Mouse (Mus musculus): ENCODE data around the gene Mctp2. TPM values are rescaled to one million over a fixed set of nuclear protein-coding genes. Genes with fewer than 3 reads are reported as not detected.
A peak's percentile ranks its signal among the peaks of the same experiment; 100 is the strongest.

The Mctp2 gene
- polyA plus RNA-seq, 1 experiment = 4.4 TPM

GRCm38 (mm10) chr7:72299726-72300125, 6.7 kb downstream of the Mctp2 start:
- Histone ChIP-seq H3K4me1 (ENCODE audit: control insufficient read depth, insufficient read depth, insufficient read length) (peaks cover 7% of the 10 kb centered on the region; the same call in 1 of the 2 replicates), H3K27me3 (ENCODE audit: control insufficient read depth, insufficient read depth, low read length) (no peaks in the 10 kb centered on the region), H3K36me3 (ENCODE audit: control insufficient read depth, insufficient read depth, low read length) (no peaks in the 10 kb centered on the region), H3K27ac (ENCODE audit: insufficient read depth, low read length) (no peak overlapping the region), H3K4me3 (ENCODE audit: extremely low read depth, insufficient read depth, insufficient read length) (no peak overlapping the region)
- TF ChIP-seq CTCF (IDR thresholded peaks at IDR 0.05; ENCODE audit: extremely low read depth, insufficient read depth, insufficient read length, insufficient replicate concordance) = no peak
- no peak for TF ChIP-seq POLR2A (IDR thresholded peaks at IDR 0.05; ENCODE audit: low read depth, low read length)
- 13% methylated on average over 6 of the region's 6 CpGs for WGBS
- peak in 1 of 2 experiments; percentile 58 for DNase-seq (ENCODE audit: low read depth in 1 of 2, low spot score in 2 of 2)

GRCm38 (mm10) chr7:72297013-72297412, 9.4 kb downstream of the Mctp2 start:
- Histone ChIP-seq H3K4me3 (ENCODE audit: extremely low read depth, insufficient read depth, insufficient read length) (no peak overlapping the region), H3K36me3 (ENCODE audit: control insufficient read depth, insufficient read depth, low read length) (no peaks in the 10 kb centered on the region), H3K27ac (ENCODE audit: insufficient read depth, low read length) (no peak overlapping the region), H3K4me1 (ENCODE audit: control insufficient read depth, insufficient read depth, insufficient read length) (peaks cover 7% of the 10 kb centered on the region; the same call in 1 of the 2 replicates), H3K27me3 (ENCODE audit: control insufficient read depth, insufficient read depth, low read length) (no peaks in the 10 kb centered on the region)
- no peak for DNase-seq (ENCODE audit: low read depth in 1 of 2, low spot score in 2 of 2)
- no peak for TF ChIP-seq CTCF (IDR thresholded peaks at IDR 0.05; ENCODE audit: extremely low read depth, insufficient read depth, insufficient read length, insufficient replicate concordance)
- no peak for TF ChIP-seq POLR2A (IDR thresholded peaks at IDR 0.05; ENCODE audit: low read depth, low read length)
- WGBS = 58% methylated on average over 5 of the region's 5 CpGs

- Histone ChIP-seq H3K36me3 (ENCODE audit: control insufficient read depth, insufficient read depth, low read length) (no peaks in the 10 kb centered on the region), H3K4me3 (ENCODE audit: extremely low read depth, insufficient read depth, insufficient read length) (no peak overlapping the region), H3K27ac (ENCODE audit: insufficient read depth, low read length) (no peak overlapping the region), H3K27me3 (ENCODE audit: control insufficient read depth, insufficient read depth, low read length) (no peaks in the 10 kb centered on the region), H3K4me1 (ENCODE audit: control insufficient read depth, insufficient read depth, insufficient read length) (peaks cover 7% of the 10 kb centered on the region; the same call in 1 of the 2 replicates)
- no peak for TF ChIP-seq CTCF (IDR thresholded peaks at IDR 0.05; ENCODE audit: extremely low read depth, insufficient read depth, insufficient read length, insufficient replicate concordance)
- no peak for TF ChIP-seq POLR2A (IDR thresholded peaks at IDR 0.05; ENCODE audit: low read depth, low read length)
- DNase-seq (ENCODE audit: low read depth in 1 of 2, low spot score in 2 of 2) = no peak
- 85% methylated on average over 2 of the region's 2 CpGs for WGBS
Measured at GRCm38 (mm10) chr7:72296171-72296570, 10.2 kb downstream of the Mctp2 start.

- H3K4me3 ChIP-seq (ENCODE audit: extremely low read depth, insufficient read depth, insufficient read length) = no peak overlapping the region
- H3K27me3 ChIP-seq (ENCODE audit: control insufficient read depth, insufficient read depth, low read length) = no peaks in the 10 kb centered on the region
- H3K36me3 ChIP-seq (ENCODE audit: control insufficient read depth, insufficient read depth, low read length) = no peaks in the 10 kb centered on the region
- H3K27ac ChIP-seq (ENCODE audit: insufficient read depth, low read length) = no peak overlapping the region
- WGBS = 85% methylated on average over 2 of the region's 2 CpGs
- no peak for DNase-seq (ENCODE audit: low read depth in 1 of 2, low spot score in 2 of 2)
- peaks cover 7% of the 10 kb centered on the region; the same call in 1 of the 2 replicates for H3K4me1 ChIP-seq (ENCODE audit: control insufficient read depth, insufficient read depth, insufficient read length)
- TF ChIP-seq POLR2A (IDR thresholded peaks at IDR 0.05; ENCODE audit: low read depth, low read length) (no peak), CTCF (IDR thresholded peaks at IDR 0.05; ENCODE audit: extremely low read depth, insufficient read depth, insufficient read length, insufficient replicate concordance) (no peak)
Measured at GRCm38 (mm10) chr7:72294886-72295285, 11.5 kb downstream of the Mctp2 start.

- TF ChIP-seq CTCF (IDR thresholded peaks at IDR 0.05; ENCODE audit: extremely low read depth, insufficient read depth, insufficient read length, insufficient replicate concordance) = no peak
- no peak for TF ChIP-seq POLR2A (IDR thresholded peaks at IDR 0.05; ENCODE audit: low read depth, low read length)
- no peak for DNase-seq (ENCODE audit: low read depth in 1 of 2, low spot score in 2 of 2)
- H3K4me1 ChIP-seq (ENCODE audit: control insufficient read depth, insufficient read depth, insufficient read length) = peaks cover 2% of the 10 kb centered on the region; the same call in 1 of the 2 replicates
- H3K27me3 ChIP-seq (ENCODE audit: control insufficient read depth, insufficient read depth, low read length) = no peaks in the 10 kb centered on the region
- WGBS = 82% methylated on average over 4 of the region's 4 CpGs
- H3K27ac ChIP-seq (ENCODE audit: insufficient read depth, low read length) = no peak overlapping the region
- no peaks in the 10 kb centered on the region for H3K36me3 ChIP-seq (ENCODE audit: control insufficient read depth, insufficient read depth, low read length)
- H3K4me3 ChIP-seq (ENCODE audit: extremely low read depth, insufficient read depth, insufficient read length) = no peak overlapping the region
Measured at GRCm38 (mm10) chr7:72293784-72294538, 12.4 kb downstream of the Mctp2 start.

- Histone ChIP-seq H3K4me1 (ENCODE audit: control insufficient read depth, insufficient read depth, insufficient read length) (no peaks in the 10 kb centered on the region), H3K27ac (ENCODE audit: insufficient read depth, low read length) (no peak overlapping the region), H3K36me3 (ENCODE audit: control insufficient read depth, insufficient read depth, low read length) (no peaks in the 10 kb centered on the region), H3K27me3 (ENCODE audit: control insufficient read depth, insufficient read depth, low read length) (no peaks in the 10 kb centered on the region), H3K4me3 (ENCODE audit: extremely low read depth, insufficient read depth, insufficient read length) (no peak overlapping the region)
- DNase-seq (ENCODE audit: low read depth in 1 of 2, low spot score in 2 of 2) = no peak
- WGBS = 88% methylated on average over 8 of the region's 8 CpGs
- TF ChIP-seq POLR2A (IDR thresholded peaks at IDR 0.05; ENCODE audit: low read depth, low read length) = no peak
Measured at GRCm38 (mm10) chr7:72292232-72292913, 14.0 kb downstream of the Mctp2 start.

- peak overlapping the region; percentile 60 for H3K27ac ChIP-seq (ENCODE audit: insufficient read depth, low read length)
- no peak for TF ChIP-seq CTCF (IDR thresholded peaks at IDR 0.05; ENCODE audit: extremely low read depth, insufficient read depth, insufficient read length, insufficient replicate concordance)
- peaks cover 29% of the 10 kb centered on the region for H3K4me1 ChIP-seq (ENCODE audit: control insufficient read depth, insufficient read depth, insufficient read length)
- H3K27me3 ChIP-seq (ENCODE audit: control insufficient read depth, insufficient read depth, low read length) = no peaks in the 10 kb centered on the region
- peak; percentile 63 to 71 for DNase-seq (ENCODE audit: low read depth in 1 of 2, low spot score in 2 of 2)
- H3K4me3 ChIP-seq (ENCODE audit: extremely low read depth, insufficient read depth, insufficient read length) = no peak overlapping the region
- 4% methylated on average over 3 of the region's 3 CpGs for WGBS
- H3K36me3 ChIP-seq (ENCODE audit: control insufficient read depth, insufficient read depth, low read length) = no peaks in the 10 kb centered on the region
Measured at GRCm38 (mm10) chr7:72280721-72281120, 25.7 kb downstream of the Mctp2 start.
